Mouse (Mus musculus) liver, postnatal 0 days (tissue): ENCODE measurements around the gene Cenpf. TPM values are rescaled to one million over a fixed set of nuclear protein-coding genes. Genes with fewer than 3 reads are reported as not detected.

Experiments
- ATAC-seq: fragments of 200-750 bp; cut with Nextera tagmentation; 2 replicates; pipeline ENCODE4 v1.8.0; 2017; ENCODE audit warnings: mild to moderate bottlenecking, moderate library complexity
- DNase-seq: peaks from one replicate; pipeline ENCODE4 v3.0.0-alpha.2; 2016
- H3K27ac ChIP-seq: fragments of 300-500 bp; sonication (generic); 2 replicates; pipeline ENCODE4 v1.5.1; 2014; ENCODE audit warnings: antibody characterized with exemption, moderate library complexity, mild to moderate bottlenecking, low read depth
- H3K27me3 ChIP-seq: fragments of 300-500 bp; sonication (generic); 2 replicates; pipeline ENCODE4 v1.6.1; 2014; ENCODE audit warnings: low read length, control low read depth, mixed read lengths; ENCODE audit not compliant: insufficient read depth
- H3K36me3 ChIP-seq: fragments of 300-500 bp; sonication (generic); replicated peaks from 2 replicates; pipeline ENCODE4 v1.6.1; 2014; ENCODE audit warnings: mild to moderate bottlenecking, control low read depth, low read length, moderate library complexity, mixed read lengths; ENCODE audit not compliant: insufficient read depth
- H3K4me1 ChIP-seq: fragments of 300-500 bp; sonication (generic); 2 replicates; pipeline ENCODE4 v1.6.1; 2014; ENCODE audit warnings: antibody characterized with exemption, mild to moderate bottlenecking, control low read depth; ENCODE audit not compliant: insufficient read depth
- H3K4me2 ChIP-seq: fragments of 300-500 bp; sonication (generic); 2 replicates; pipeline ENCODE4 v1.6.1; 2014; ENCODE audit warnings: low read depth, mild to moderate bottlenecking, low read length, moderate library complexity, mixed read lengths
- H3K4me3 ChIP-seq: fragments of 300-500 bp; sonication (generic); 2 replicates; pipeline ENCODE4 v1.5.1; 2014; ENCODE audit warnings: low read depth, low read length
- H3K9ac ChIP-seq: fragments of 300-500 bp; sonication (generic); replicated peaks from 2 replicates; pipeline ENCODE4 v1.6.1; 2014; ENCODE audit warnings: mild to moderate bottlenecking, moderate library complexity
- H3K9me3 ChIP-seq: fragments of 300-500 bp; sonication (generic); 2 replicates; pipeline ENCODE4 v1.6.1; 2016; ENCODE audit warnings: mild to moderate bottlenecking, control low read depth, low read length, mixed read lengths
- CTCF ChIP-seq: sonication (generic); IDR thresholded peaks from 2 replicates; pipeline ENCODE4 v1.5.1; 2016; ENCODE audit warnings: antibody characterized with exemption, low read depth
- EP300 ChIP-seq: IDR thresholded peaks from 2 replicates; pipeline ENCODE4 v1.6.1; 2016; ENCODE audit warnings: antibody characterized with exemption, low read depth, mild to moderate bottlenecking
- WGBS: fragments of 180-500 bp; shearing (Covaris S2); extraction: QIAGEN DNeasy Blood & Tissue Kit; methylation state at CpG from one replicate; pipeline ENCODE4 v1.1.7; 2014; ENCODE audit not compliant: insufficient replicate concordance; 5-methylcytosine and 5-hydroxymethylcytosine counted together
- polyA plus RNA-seq: library from polyadenylated mRNA; unstranded; fragments of >200 nt; fragmentation: Nextera tagmentation; extraction: Ambion mirVana; gene quantifications from 2 replicates; pipeline ENCODE4 v1.2.1, GENCODE M21; 2015

Gene Cenpf
- polyA plus RNA-seq, 1 experiment from 2014 or later = 35.0 TPM

DNA sequence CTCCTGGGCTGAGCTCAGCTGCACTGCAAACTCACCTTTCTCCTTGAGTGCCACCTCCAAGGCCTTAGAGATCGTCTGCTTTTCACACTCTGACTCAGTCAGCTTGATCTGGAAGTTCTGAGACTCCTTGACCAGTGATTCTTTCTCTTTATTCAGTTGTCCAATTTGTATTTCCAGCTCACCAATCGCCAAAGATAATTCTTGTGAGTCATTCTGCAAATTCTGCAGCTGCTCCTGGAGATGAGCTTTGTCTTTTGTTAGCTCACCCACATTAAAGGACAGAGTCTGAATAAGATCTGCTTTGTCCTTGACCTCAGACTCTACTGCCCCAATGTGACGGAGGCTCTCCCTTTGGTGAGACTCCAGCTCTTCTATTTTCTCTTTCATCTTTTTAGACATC, 34.1 kb downstream of the Cenpf start:
- no peak overlapping the region for H3K4me2 ChIP-seq
- ATAC-seq (no peak), DNase-seq (no peak)
- H3K36me3 ChIP-seq = peaks cover 68% of the 10 kb centered on the region
- H3K4me1 ChIP-seq = no peaks in the 10 kb centered on the region
- no peak overlapping the region for H3K27ac ChIP-seq
- H3K9me3 ChIP-seq = no peaks in the 10 kb centered on the region
- H3K27me3 ChIP-seq = no peaks in the 10 kb centered on the region
- no peak overlapping the region for H3K9ac ChIP-seq
- H3K4me3 ChIP-seq = no peak overlapping the region
- TF ChIP-seq EP300 (no peak), CTCF (no peak)
- WGBS = 92% methylated on average over 3 of the region's 3 CpGs

DNA sequence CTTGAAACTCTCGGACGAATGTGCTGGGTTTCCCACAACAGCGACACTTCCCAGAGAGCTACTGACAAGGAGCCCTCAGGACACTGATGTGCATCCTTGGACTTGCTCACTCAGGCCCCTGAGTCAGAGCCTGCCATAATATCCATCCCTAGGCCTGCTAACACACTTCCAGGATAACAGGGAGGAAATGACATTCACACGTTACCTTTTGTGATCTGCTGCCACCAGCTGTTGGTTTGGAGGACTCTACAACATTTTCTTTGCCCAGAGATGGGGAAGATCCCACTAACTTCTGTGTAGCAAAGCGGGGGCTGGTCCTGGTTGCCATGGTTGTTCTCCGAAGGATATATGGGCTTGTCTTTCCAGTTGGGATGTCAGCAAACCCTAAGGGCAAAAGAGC, 41.3 kb downstream of the Cenpf start:
- Histone ChIP-seq H3K27ac (no peak overlapping the region), H3K9ac (no peak overlapping the region), H3K4me3 (no peak overlapping the region), H3K36me3 (peaks cover 83% of the 10 kb centered on the region), H3K4me2 (no peak overlapping the region), H3K27me3 (no peaks in the 10 kb centered on the region), H3K4me1 (no peaks in the 10 kb centered on the region), H3K9me3 (no peaks in the 10 kb centered on the region)
- 90% methylated on average over 6 of the region's 6 CpGs for WGBS
- no peak for ATAC-seq
- TF ChIP-seq EP300 = no peak
- TF ChIP-seq CTCF = no peak
- DNase-seq = no peak

DNA sequence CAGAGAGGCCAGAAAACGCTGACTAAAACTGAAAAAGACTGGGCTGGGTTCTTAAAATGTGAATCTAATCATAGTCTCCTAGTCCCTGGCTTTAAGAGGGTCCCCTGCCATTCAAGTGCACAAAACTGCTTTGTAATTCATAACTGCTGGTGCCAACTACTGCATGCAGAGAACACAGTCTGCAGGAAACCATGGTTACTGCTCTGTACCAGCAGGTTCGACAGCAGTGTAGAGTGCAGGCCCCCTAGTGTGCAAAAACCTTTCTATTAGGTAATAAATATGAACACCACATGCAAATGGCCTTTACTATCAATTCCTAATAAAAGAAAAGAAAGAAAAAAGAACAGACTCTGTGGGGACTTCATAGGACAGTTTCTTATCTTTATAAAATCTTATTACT, 42.5 kb downstream of the Cenpf start:
- TF ChIP-seq EP300 (no peak), CTCF (no peak)

DNA sequence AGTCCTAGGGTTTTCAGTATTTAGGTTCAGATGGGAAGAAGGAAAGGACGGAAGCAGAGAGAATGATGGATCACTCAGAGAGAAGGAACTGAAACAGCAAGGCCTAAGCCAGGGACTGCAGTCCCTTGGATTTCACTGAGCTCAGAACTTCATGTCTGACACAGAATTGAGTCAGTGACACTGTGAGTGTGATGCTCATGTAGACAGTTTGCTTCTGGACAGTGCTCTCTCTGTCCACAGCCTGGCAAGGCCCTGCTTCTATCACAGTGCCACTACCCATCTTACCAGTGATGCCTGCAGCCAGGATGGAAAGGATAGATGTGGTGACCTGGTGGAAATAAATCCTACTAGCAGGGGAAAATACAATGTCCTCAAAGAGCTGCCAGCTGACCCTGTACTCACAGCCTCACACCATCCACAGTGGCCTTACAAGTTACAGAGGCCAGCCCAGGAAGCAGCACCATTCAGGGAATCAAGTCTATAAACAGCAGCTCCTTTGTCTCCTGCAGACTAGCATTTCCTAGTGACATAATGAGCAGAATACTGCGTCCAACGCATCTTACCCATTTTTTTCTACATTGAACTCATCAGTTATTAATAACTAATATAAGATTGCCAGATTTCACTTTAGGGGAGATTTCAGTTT, 43.1 kb downstream of the Cenpf start:
- no peak for ATAC-seq
- Histone ChIP-seq H3K4me3 (no peak overlapping the region), H3K4me1 (no peaks in the 10 kb centered on the region), H3K27ac (no peak overlapping the region), H3K4me2 (no peak overlapping the region), H3K9ac (no peak overlapping the region), H3K9me3 (no peaks in the 10 kb centered on the region), H3K36me3 (peaks cover 79% of the 10 kb centered on the region), H3K27me3 (no peaks in the 10 kb centered on the region)
- no peak for DNase-seq
- TF ChIP-seq CTCF = no peak
- TF ChIP-seq EP300 = no peak
- WGBS = 89% methylated on average over 3 of the region's 3 CpGs

More for the DNA sequence above, 42.5 kb downstream of the Cenpf start:
- no peak overlapping the region for H3K4me3 ChIP-seq
- DNase-seq = no peak
- H3K27me3 ChIP-seq = no peaks in the 10 kb centered on the region
- H3K36me3 ChIP-seq = peaks cover 82% of the 10 kb centered on the region
- 85% methylated on average over 2 of the region's 2 CpGs for WGBS
- no peak for ATAC-seq
- H3K9me3 ChIP-seq = no peaks in the 10 kb centered on the region
- no peak overlapping the region for H3K4me2 ChIP-seq
- no peak overlapping the region for H3K9ac ChIP-seq
- H3K4me1 ChIP-seq = no peaks in the 10 kb centered on the region
- no peak overlapping the region for H3K27ac ChIP-seq

DNA sequence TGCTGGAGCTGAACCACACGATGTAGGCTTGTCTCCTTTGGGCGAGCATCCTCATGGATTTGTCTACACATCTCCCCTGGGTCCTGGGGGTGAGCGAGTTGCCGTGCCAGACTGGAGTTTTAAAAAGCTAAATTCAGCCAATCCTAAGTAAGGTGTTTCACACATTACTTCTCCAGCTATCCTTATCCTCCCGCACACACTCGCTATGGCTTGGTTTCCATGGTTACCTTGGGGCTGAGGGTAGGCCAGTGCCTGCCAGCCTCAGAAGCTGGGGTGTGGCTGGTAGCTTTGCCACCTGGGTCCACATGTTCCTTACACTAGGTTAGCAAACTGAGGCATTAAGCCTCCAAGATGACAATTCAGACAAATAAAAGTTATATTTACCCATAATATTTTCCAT, 48.3 kb downstream of the Cenpf start:
- ATAC-seq (no peak), DNase-seq (no peak)
- no peaks in the 10 kb centered on the region for H3K27me3 ChIP-seq
- H3K9me3 ChIP-seq = no peaks in the 10 kb centered on the region
- TF ChIP-seq EP300 (no peak), CTCF (no peak)
- H3K36me3 ChIP-seq = peaks cover 32% of the 10 kb centered on the region
- no peak overlapping the region for H3K4me2 ChIP-seq
- no peaks in the 10 kb centered on the region for H3K4me1 ChIP-seq
- WGBS = 83% methylated on average over 6 of the region's 6 CpGs
- H3K27ac ChIP-seq = no peak overlapping the region
- no peak overlapping the region for H3K4me3 ChIP-seq
- no peak overlapping the region for H3K9ac ChIP-seq

DNA sequence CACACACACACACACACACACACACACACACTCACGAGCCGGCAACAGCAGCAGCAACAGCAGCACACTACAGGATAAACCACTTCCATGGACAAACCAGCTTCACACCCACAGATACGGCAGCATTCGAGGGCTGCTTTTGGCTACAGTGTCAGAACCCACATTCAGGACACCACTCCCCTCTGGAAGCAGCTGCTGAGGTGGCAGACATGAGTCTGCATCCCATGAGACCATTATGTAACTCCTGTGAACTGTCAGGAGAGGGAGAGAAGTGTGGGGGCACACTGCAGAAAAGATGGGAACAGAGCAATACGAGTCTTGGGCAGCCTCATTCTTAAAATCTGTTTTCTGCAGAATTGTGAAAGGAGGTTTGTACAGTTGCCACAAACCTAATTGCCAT, 54.1 kb downstream of the Cenpf start:
- WGBS = 73% methylated on average over 5 of the region's 5 CpGs
- TF ChIP-seq CTCF = no peak
- no peak for TF ChIP-seq EP300
- Histone ChIP-seq H3K4me3 (no peak overlapping the region), H3K4me2 (no peak overlapping the region), H3K9ac (no peak overlapping the region), H3K4me1 (no peaks in the 10 kb centered on the region), H3K27ac (no peak overlapping the region), H3K27me3 (no peaks in the 10 kb centered on the region), H3K36me3 (no peaks in the 10 kb centered on the region), H3K9me3 (no peaks in the 10 kb centered on the region)
- ATAC-seq (no peak), DNase-seq (no peak)
